Mouse (Mus musculus) heart, embryonic 12.5 days (tissue): ENCODE measurements around the gene Agbl4. TPM values are rescaled to one million over a fixed set of nuclear protein-coding genes. Genes with fewer than 3 reads are reported as not detected.

Experiments used
- ATAC-seq: fragments of 200-750 bp; cut with Nextera tagmentation; 2 replicates; pipeline ENCODE4 v1.8.0; 2017; ENCODE audit warnings: moderate TSS enrichment, moderate library complexity; ENCODE audit not compliant: insufficient number of reproducible peaks, low FRiP score
- H3K27ac ChIP-seq: fragments of 300-500 bp; sonication (generic); 2 replicates; pipeline ENCODE4 v1.5.1; 2016; ENCODE audit warnings: mild to moderate bottlenecking, moderate library complexity; ENCODE audit not compliant: poor library complexity, severe bottlenecking
- H3K27me3 ChIP-seq: fragments of 300-500 bp; sonication (generic); replicated peaks from 2 replicates; pipeline ENCODE4 v1.6.1; 2016; ENCODE audit warnings: mild to moderate bottlenecking, moderate library complexity
- H3K36me3 ChIP-seq: fragments of 300-500 bp; sonication (generic); 2 replicates; pipeline ENCODE4 v1.6.1; 2016; ENCODE audit warnings: mild to moderate bottlenecking, moderate library complexity
- H3K4me1 ChIP-seq: fragments of 300-500 bp; sonication (generic); replicated peaks from 2 replicates; pipeline ENCODE4 v1.6.1; 2016; ENCODE audit warnings: mild to moderate bottlenecking
- H3K4me2 ChIP-seq: fragments of 300-500 bp; sonication (generic); 2 replicates; pipeline ENCODE4 v1.6.1; 2016; ENCODE audit warnings: mild to moderate bottlenecking, moderate library complexity
- H3K4me3 ChIP-seq: fragments of 300-500 bp; sonication (generic); 2 replicates; pipeline ENCODE4 v1.5.1; 2016; ENCODE audit warnings: mild to moderate bottlenecking
- H3K9ac ChIP-seq: fragments of 300-500 bp; sonication (generic); 2 replicates; pipeline ENCODE4 v1.6.1; 2016; ENCODE audit warnings: mild to moderate bottlenecking, moderate library complexity
- H3K9me3 ChIP-seq: fragments of 300-500 bp; sonication (generic); replicated peaks from 2 replicates; pipeline ENCODE4 v1.6.1; 2016; ENCODE audit warnings: mild to moderate bottlenecking, moderate library complexity
- WGBS: fragments of 180-500 bp; shearing (Covaris S2); methylation state at CpG from one replicate; pipeline ENCODE4 v1.1.7; 2016; 5-methylcytosine and 5-hydroxymethylcytosine counted together
- polyA plus RNA-seq: library from polyadenylated mRNA; unstranded; fragments of >200 nt; fragmentation: Nextera tagmentation; extraction: Ambion mirVana; gene quantifications from 2 replicates; pipeline ENCODE4 v1.2.1, GENCODE M21; 2016

The Agbl4 gene
- 0.63 and 0.87 TPM in 2 replicates for polyA plus RNA-seq

DNA sequence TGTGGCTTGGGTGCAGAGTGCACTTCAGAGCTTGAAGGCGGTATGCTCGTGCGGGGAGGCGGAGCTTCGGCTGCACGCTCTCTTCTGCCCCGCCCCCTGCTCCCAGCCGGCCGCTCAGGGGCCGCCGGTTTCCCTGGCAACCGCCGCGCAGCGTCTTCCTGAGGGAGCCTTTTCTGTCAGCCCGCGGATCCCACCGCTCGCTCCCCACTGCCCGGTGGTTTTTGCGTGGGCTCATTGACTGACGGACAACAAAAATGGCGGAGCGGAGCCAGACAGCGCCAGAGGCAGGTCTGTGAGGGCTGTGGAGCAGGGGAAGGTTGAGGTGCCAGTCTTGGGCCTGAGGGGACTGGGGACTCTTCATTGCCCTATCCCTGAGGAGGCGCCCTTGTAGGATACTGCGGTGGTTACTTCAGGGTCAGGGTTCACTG, at the start of gene Agbl4:
Gene Agbl4 (plus strand): TSS at position 44 of the 428 bp plus-strand sequence.
- H3K4me2 ChIP-seq = peak within 1 kb of the TSS; percentile 79
- no peak within 1 kb of the TSS for H3K27ac ChIP-seq
- H3K4me3 ChIP-seq = peak within 1 kb of the TSS; percentile 66
- H3K36me3 ChIP-seq = no peaks in the 10 kb centered on the region
- WGBS = under 1% methylated on average over 27 of the region's 27 CpGs
- H3K27me3 ChIP-seq = no peaks in the 10 kb centered on the region
- peak within 1 kb of the TSS; percentile 56; the same call in 1 of the 2 replicates for H3K9ac ChIP-seq
- H3K4me1 ChIP-seq = 0 out of 2 replicates have a peak, but pooled peaks cover 3% of the 10 kb centered on the region
- peak; percentile 90 for ATAC-seq
- no peaks in the 10 kb centered on the region for H3K9me3 ChIP-seq

DNA sequence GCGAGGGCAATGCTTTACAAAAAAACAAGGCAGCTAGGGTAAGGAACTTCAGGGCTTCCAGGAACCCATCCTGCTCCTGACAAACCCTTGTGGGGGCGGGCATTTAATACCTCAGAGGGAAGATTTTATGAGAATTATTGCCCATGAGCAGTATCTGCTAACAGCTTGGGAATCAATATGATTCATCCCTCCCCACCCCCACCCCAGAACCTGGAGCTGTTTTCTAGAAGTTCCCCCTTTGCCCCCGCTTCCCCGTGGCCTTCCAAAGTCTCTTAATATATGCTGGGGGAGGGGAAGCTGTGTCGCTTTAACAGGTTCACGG, 46.6 kb upstream of the Agbl4 start:
- H3K27me3 ChIP-seq = no peaks in the 10 kb centered on the region
- H3K4me3 ChIP-seq = peak overlapping the region; percentile 64
- H3K27ac ChIP-seq = peak overlapping the region; percentile 73; the same call in 1 of the 2 replicates
- peak overlapping the region; percentile 74 for H3K4me2 ChIP-seq
- 0 out of 2 replicates have a peak, but pooled peaks have one; percentile 5 for ATAC-seq
- H3K9me3 ChIP-seq = no peaks in the 10 kb centered on the region
- H3K36me3 ChIP-seq = no peaks in the 10 kb centered on the region
- peak overlapping the region; percentile 79 for H3K9ac ChIP-seq
- WGBS = 14% methylated on average over 6 of the region's 6 CpGs
- no peaks in the 10 kb centered on the region for H3K4me1 ChIP-seq

DNA sequence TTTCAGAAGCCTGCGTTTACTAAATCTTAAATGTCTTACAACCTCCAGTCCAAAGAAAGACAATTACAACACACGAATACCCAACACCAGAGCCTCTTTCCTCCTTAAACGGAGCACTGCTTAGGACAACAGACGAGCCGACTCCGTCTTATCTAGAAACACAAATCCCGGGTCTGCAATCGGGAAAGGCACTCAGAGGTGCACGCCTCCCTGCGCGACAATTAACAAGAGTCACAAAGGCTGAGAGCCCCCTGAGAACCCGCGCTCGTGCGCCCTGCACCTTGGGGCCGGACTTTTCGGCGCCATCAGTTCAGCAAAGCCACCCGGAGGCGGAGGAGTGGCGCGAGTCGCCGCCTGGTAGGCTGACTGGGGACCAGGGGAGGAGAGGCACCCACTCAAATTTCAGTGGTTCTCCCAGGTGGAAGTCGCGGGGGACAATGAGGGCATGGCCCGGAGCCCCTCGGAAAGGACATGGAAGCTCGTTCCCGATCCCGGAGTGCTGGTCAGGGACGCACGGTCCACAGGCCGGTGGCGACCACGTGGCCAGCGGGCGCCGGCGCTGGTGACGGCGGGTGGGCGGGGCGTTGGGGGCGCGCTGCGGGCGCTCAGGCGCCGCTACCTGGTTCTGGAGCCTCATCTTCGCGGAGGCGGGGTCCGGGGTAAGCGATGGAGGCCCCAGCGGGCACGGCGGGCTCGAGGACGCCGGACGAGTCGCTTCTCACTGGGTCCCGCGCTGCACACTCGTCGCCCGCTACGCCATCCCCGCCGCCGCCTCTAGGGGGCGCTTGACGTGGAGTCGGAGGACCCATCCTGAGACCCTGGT, 46.1 kb upstream of the Agbl4 start, which contains the start of gene Elavl4:
Gene Elavl4 (minus strand): TSS at position 732 of the 823 bp plus-strand sequence.
- under 1% methylated on average over 74 of the region's 75 CpGs for WGBS
- peak; percentile 93 for ATAC-seq
- Histone ChIP-seq H3K36me3 (no peaks in the 10 kb centered on the region), H3K4me1 (no peaks in the 10 kb centered on the region), H3K9me3 (no peaks in the 10 kb centered on the region), H3K4me2 (peak within 1 kb of the TSS; percentile 74), H3K27me3 (no peaks in the 10 kb centered on the region), H3K4me3 (peak within 1 kb of the TSS; percentile 64), H3K9ac (peak within 1 kb of the TSS; percentile 79), H3K27ac (peak within 1 kb of the TSS; percentile 73)

- peak overlapping the region; percentile 74 for H3K4me2 ChIP-seq
- no peaks in the 10 kb centered on the region for H3K27me3 ChIP-seq
- H3K4me3 ChIP-seq = peak overlapping the region; percentile 64
- no peaks in the 10 kb centered on the region for H3K9me3 ChIP-seq
- 8% methylated on average over 5 of the region's 5 CpGs for WGBS
- peak overlapping the region; percentile 73 for H3K27ac ChIP-seq
- H3K9ac ChIP-seq = peak overlapping the region; percentile 79
- H3K4me1 ChIP-seq = no peaks in the 10 kb centered on the region
- ATAC-seq = no peak
- no peaks in the 10 kb centered on the region for H3K36me3 ChIP-seq
Observed at GRCm38 (mm10) chr4:110352001-110352369, 45.5 kb upstream of the Agbl4 start.

DNA sequence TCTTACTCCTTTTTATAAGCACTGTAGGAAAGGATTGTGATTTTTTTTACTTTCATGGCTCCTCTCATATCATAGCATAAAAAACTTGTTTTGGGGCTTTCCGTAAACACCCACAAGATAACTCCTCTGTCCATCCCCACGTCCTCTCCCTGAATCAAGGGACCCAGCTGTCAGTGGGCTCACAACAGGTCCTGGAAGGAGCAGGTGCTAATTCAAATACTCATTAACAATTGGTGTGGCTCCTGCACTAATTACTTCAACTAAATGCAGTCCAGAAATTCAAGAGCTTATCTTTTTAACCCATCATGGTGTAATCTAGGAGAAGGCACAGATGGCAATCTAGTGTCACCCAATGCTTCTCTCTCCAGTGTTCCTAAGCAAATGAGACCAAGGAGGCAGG, 36.9 kb upstream of the Agbl4 start:
- Histone ChIP-seq H3K36me3 (no peaks in the 10 kb centered on the region), H3K4me1 (no peaks in the 10 kb centered on the region), H3K27ac (no peak overlapping the region), H3K27me3 (no peaks in the 10 kb centered on the region), H3K9me3 (no peaks in the 10 kb centered on the region), H3K4me2 (no peak overlapping the region), H3K4me3 (no peak overlapping the region), H3K9ac (no peak overlapping the region)
- 61% methylated on average over 2 of the region's 2 CpGs for WGBS
- no peak for ATAC-seq

- Histone ChIP-seq H3K4me2 (no peak overlapping the region), H3K9ac (no peak overlapping the region), H3K36me3 (no peaks in the 10 kb centered on the region), H3K4me1 (0 out of 2 replicates have a peak, but pooled peaks cover 3% of the 10 kb centered on the region), H3K4me3 (no peak overlapping the region), H3K27ac (no peak overlapping the region), H3K27me3 (no peaks in the 10 kb centered on the region), H3K9me3 (no peaks in the 10 kb centered on the region)
- no peak for ATAC-seq
- WGBS = 73% methylated on average over 5 of the region's 5 CpGs
Observed at GRCm38 (mm10) chr4:110396221-110396620, 1.2 kb upstream of the Agbl4 start.

DNA sequence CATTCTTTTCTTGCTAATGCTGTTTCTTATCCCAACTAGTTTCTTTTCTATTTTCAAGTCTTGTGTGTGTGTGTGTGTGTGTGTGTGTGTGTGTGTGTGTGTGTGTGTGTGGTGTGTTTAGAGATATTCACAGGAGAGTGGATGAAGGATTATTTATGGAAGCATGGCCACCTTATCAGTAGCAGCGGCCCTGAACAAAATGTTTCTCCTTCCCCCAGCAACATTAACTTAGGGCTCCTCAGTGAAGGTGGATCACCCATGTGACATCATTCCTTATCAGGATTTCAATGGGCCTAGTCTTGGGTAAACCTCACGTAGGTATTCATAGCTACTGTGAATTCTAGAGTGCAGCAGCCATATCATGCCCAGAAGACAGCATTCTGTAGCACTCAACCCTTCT, 22.8 kb downstream of the Agbl4 start:
- 23% methylated on average over 2 of the region's 2 CpGs for WGBS
- H3K4me1 ChIP-seq = no peaks in the 10 kb centered on the region
- no peak overlapping the region for H3K4me3 ChIP-seq
- no peak overlapping the region for H3K9ac ChIP-seq
- no peak overlapping the region for H3K27ac ChIP-seq
- no peaks in the 10 kb centered on the region for H3K9me3 ChIP-seq
- no peaks in the 10 kb centered on the region for H3K27me3 ChIP-seq
- no peak overlapping the region for H3K4me2 ChIP-seq
- ATAC-seq = no peak
- H3K36me3 ChIP-seq = no peaks in the 10 kb centered on the region

- Histone ChIP-seq H3K27ac (no peak overlapping the region), H3K9me3 (no peaks in the 10 kb centered on the region), H3K36me3 (no peaks in the 10 kb centered on the region), H3K4me2 (no peak overlapping the region), H3K4me3 (no peak overlapping the region), H3K9ac (no peak overlapping the region), H3K4me1 (no peaks in the 10 kb centered on the region), H3K27me3 (no peaks in the 10 kb centered on the region)
- ATAC-seq = no peak
Observed at GRCm38 (mm10) chr4:110427653-110428052, 30.2 kb downstream of the Agbl4 start.

DNA sequence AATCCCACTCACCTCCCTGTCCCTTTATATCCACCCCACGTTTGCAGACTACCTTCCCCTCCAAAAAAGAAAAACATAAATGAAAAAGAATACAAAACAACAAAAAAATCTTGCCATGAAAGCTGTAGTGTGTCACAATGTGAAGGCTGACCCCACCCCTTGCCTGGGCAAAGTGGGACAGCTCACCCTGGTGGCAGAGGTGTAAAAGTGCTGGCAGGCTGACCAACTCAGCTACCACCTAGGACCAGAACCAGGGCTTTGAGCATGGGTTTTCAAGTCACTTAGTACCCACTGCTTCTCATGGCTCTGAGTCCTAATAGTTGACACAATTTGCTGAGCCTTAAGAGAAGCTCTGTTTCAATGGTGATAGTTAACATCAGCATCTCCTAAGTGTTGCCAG, 96.9 kb downstream of the Agbl4 start:
- Histone ChIP-seq H3K27ac (no peak overlapping the region), H3K36me3 (no peaks in the 10 kb centered on the region), H3K9ac (no peak overlapping the region), H3K4me2 (no peak overlapping the region), H3K9me3 (no peaks in the 10 kb centered on the region), H3K4me3 (no peak overlapping the region), H3K4me1 (no peaks in the 10 kb centered on the region), H3K27me3 (no peaks in the 10 kb centered on the region)
- WGBS = 35% methylated on average over 1 of the region's 1 CpGs
- no peak for ATAC-seq

- no peak overlapping the region for H3K9ac ChIP-seq
- H3K27me3 ChIP-seq = no peaks in the 10 kb centered on the region
- H3K36me3 ChIP-seq = no peaks in the 10 kb centered on the region
- H3K27ac ChIP-seq = no peak overlapping the region
- WGBS = 81% methylated on average over 4 of the region's 4 CpGs
- H3K4me3 ChIP-seq = no peak overlapping the region
- no peak overlapping the region for H3K4me2 ChIP-seq
- H3K9me3 ChIP-seq = no peaks in the 10 kb centered on the region
- H3K4me1 ChIP-seq = no peaks in the 10 kb centered on the region
- ATAC-seq = no peak
Observed at GRCm38 (mm10) chr4:110529804-110530203, 132.3 kb downstream of the Agbl4 start.

- 46% methylated on average over 3 of the region's 3 CpGs for WGBS
- Histone ChIP-seq H3K4me2 (no peak overlapping the region), H3K4me3 (no peak overlapping the region), H3K27ac (no peak overlapping the region), H3K9ac (no peak overlapping the region), H3K36me3 (no peaks in the 10 kb centered on the region), H3K27me3 (no peaks in the 10 kb centered on the region), H3K4me1 (no peaks in the 10 kb centered on the region), H3K9me3 (no peaks in the 10 kb centered on the region)
- no peak for ATAC-seq
Observed at GRCm38 (mm10) chr4:110549223-110549622, 151.8 kb downstream of the Agbl4 start.
